ENCODE assay signal across 27 mouse cellular contexts in the genomic region with DNA sequence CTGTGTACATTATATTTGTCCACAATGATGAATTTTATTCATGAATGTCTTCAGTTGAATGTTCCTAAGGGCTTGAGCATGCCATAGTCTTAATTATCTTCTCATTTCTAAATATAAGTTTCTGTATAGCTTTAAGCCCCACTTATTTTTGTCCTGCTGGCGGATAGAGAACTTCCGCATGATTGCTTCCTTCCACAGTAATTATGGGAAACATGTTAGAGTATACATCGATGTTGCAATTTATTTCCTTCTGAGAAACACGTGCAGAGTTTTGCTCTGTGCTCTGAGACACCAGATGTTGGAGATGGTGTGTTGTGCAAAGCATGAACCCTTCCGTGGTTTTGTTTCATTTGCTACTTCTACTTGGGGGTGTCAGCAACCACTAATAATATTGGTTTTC.
"Had no signal": no experiment of that assay in that cellular context is flagged by ENCODE, and none has a peak within 500 bp of the region (broad histone marks: within the 10 kb centered on the region; RNA-seq: fewer than 3 reads in every experiment).

No protein-coding gene starts in this region.

- H3K9me3 ChIP-seq: heart, embryonic 10.5 days; heart, embryonic 12.5 days; hindbrain, embryonic 10.5 days; hindbrain, embryonic 12.5 days; intestine, embryonic 15.5 days; limb, embryonic 10.5 days; limb, embryonic 12.5 days; liver, embryonic 13.5 days had no signal

- DNase-seq: gastrocnemius, adult 2 months; gastrocnemius, postnatal 10 days; gastrocnemius, postnatal 25 days; heart, adult 18-20 months; heart, postnatal 10 days; heart, postnatal 4 days; kidney, adult 18-20 months; kidney, adult 8-10 months; kidney, postnatal 10 days; kidney, postnatal 25 days; kidney, postnatal 4 days; liver; liver, embryonic 13.5 days had no signal

- H3K4me3 ChIP-seq: gastrocnemius, adult 2 months; heart, embryonic 10.5 days; heart, embryonic 12.5 days; hindbrain, embryonic 10.5 days; hindbrain, embryonic 12.5 days; intestine, embryonic 15.5 days; layer of hippocampus, adult 2 months; left cerebral cortex, adult 2 months; limb, embryonic 10.5 days; limb, embryonic 12.5 days; liver, embryonic 13.5 days had no signal

- H3K36me3 ChIP-seq: heart, embryonic 10.5 days; heart, embryonic 12.5 days; hindbrain, embryonic 10.5 days; hindbrain, embryonic 12.5 days; intestine, embryonic 15.5 days; limb, embryonic 10.5 days; limb, embryonic 12.5 days; liver, embryonic 13.5 days had no signal

- H3K9ac ChIP-seq: heart, embryonic 12.5 days; hindbrain, embryonic 12.5 days; hindbrain, embryonic 14.5 days; intestine, embryonic 15.5 days; limb, embryonic 12.5 days; liver, embryonic 13.5 days had no signal

- H3K27me3 ChIP-seq: heart, embryonic 12.5 days; hindbrain, embryonic 12.5 days; intestine, embryonic 15.5 days; limb, embryonic 12.5 days; liver, embryonic 13.5 days had no signal

- H3K4me2 ChIP-seq: heart, embryonic 12.5 days; hindbrain, embryonic 12.5 days; hindbrain, embryonic 14.5 days; intestine, embryonic 15.5 days; limb, embryonic 12.5 days; liver, embryonic 11.5 days; liver, embryonic 13.5 days had no signal

- H3K27ac ChIP-seq: gastrocnemius, adult 2 months; heart, embryonic 10.5 days; hindbrain, embryonic 10.5 days; hindbrain, embryonic 12.5 days; hindbrain, embryonic 14.5 days; intestine, embryonic 15.5 days; layer of hippocampus, adult 2 months; left cerebral cortex, adult 2 months; limb, embryonic 10.5 days; limb, embryonic 12.5 days; liver, embryonic 13.5 days had no signal

- H3K4me1 ChIP-seq: heart, embryonic 10.5 days; heart, embryonic 12.5 days; hindbrain, embryonic 10.5 days; hindbrain, embryonic 12.5 days; intestine, embryonic 15.5 days; limb, embryonic 10.5 days; limb, embryonic 12.5 days; liver, embryonic 13.5 days had no signal

- ATAC-seq: hindbrain, embryonic 16.5 days; inflammation-experienced regulatory T-cells, adult 6 months; intestine, embryonic 15.5 days; intestine, postnatal 0 days had no signal
